Mouse (Mus musculus): ENCODE data around the gene Hcrt. TPM values are rescaled to one million over a fixed set of nuclear protein-coding genes. Genes with fewer than 3 reads are reported as not detected.

The Hcrt gene
- polyA plus RNA-seq, 2 experiments from 2014 or later = not detected

Other genes starting within 250 kb of the Hcrt start
- 100 to 1,000 TPM; 102 to 153 TPM for gene Acly, start 234.9 kb downstream of the Hcrt start, polyA plus RNA-seq (2017; shearing (Covaris generic))
- under 1 TPM in 1 of 2 experiments, not detected in 1; 0.24 TPM for gene Ttc25, start 217.3 kb downstream of the Hcrt start, polyA plus RNA-seq (2017; shearing (Covaris generic))
- 100 to 1,000 TPM; 185 to 348 TPM for gene Cnp, start 188.0 kb downstream of the Hcrt start, polyA plus RNA-seq (2017; shearing (Covaris generic))
- gene Nkiras2, start 143.7 kb downstream of the Hcrt start, polyA plus RNA-seq (2017; shearing (Covaris generic)) = 10 to 100 TPM; 27.1 to 30.3 TPM
- 100 to 1,000 TPM; 426 to 510 TPM for gene Dnajc7, start 142.8 kb downstream of the Hcrt start, polyA plus RNA-seq (2017; shearing (Covaris generic))
- gene Zfp385c, start 70.5 kb downstream of the Hcrt start, polyA plus RNA-seq (2017; shearing (Covaris generic)) = under 1 TPM in 1 of 2 experiments, not detected in 1; 0.23 TPM
- 10 to 100 TPM; 31.6 to 60.3 TPM for gene Dhx58, start 58.7 kb downstream of the Hcrt start, polyA plus RNA-seq (2017; shearing (Covaris generic))
- 10 to 100 TPM; 11.1 to 13.2 TPM for gene Kat2a, start 50.5 kb downstream of the Hcrt start, polyA plus RNA-seq (2017; shearing (Covaris generic))
- 1 to 10 TPM in 1 of 2 experiments, not detected in 1; 1.0 TPM for gene Hspb9, start 49.1 kb downstream of the Hcrt start, polyA plus RNA-seq (2017; shearing (Covaris generic))
- 10 to 100 TPM; 21.2 to 35.8 TPM for gene Rab5c, start 24.7 kb downstream of the Hcrt start, polyA plus RNA-seq (2017; shearing (Covaris generic))
- gene Kcnh4, start 3.0 kb downstream of the Hcrt start, polyA plus RNA-seq (2017; shearing (Covaris generic)) = not detected
- gene Ghdc, start 8.0 kb upstream of the Hcrt start, polyA plus RNA-seq (2017; shearing (Covaris generic)) = 1 to 10 TPM; 2.7 to 3.1 TPM
- gene Stat5b, start 87.8 kb upstream of the Hcrt start, polyA plus RNA-seq (2017; shearing (Covaris generic)) = 10 to 100 TPM; 39.3 to 53.2 TPM
- 10 to 100 TPM; 37.9 to 52.4 TPM for gene Stat5a, start 96.4 kb upstream of the Hcrt start, polyA plus RNA-seq (2017; shearing (Covaris generic))
- 100 to 1,000 TPM; 105 to 122 TPM for gene Stat3, start 176.6 kb upstream of the Hcrt start, polyA plus RNA-seq (2017; shearing (Covaris generic))
- gene Cavin1, start 208.0 kb upstream of the Hcrt start, polyA plus RNA-seq (2017; shearing (Covaris generic)) = 1 to 10 TPM; 1.8 to 3.1 TPM
- gene Atp6v0a1, start 246.5 kb upstream of the Hcrt start, polyA plus RNA-seq (2017; shearing (Covaris generic)) = 10 to 100 TPM in 1 of 2 experiments, 1 to 10 TPM in 1; 7.0 to 15.7 TPM